Mouse (Mus musculus): ENCODE results near the gene C530008M17Rik. TPM values are rescaled to one million over a fixed set of nuclear protein-coding genes. Genes with fewer than 3 reads are reported as not detected.

The C530008M17Rik gene
- polyA plus RNA-seq, 1 experiment from 2014 or later = 15.8 TPM

DNA sequence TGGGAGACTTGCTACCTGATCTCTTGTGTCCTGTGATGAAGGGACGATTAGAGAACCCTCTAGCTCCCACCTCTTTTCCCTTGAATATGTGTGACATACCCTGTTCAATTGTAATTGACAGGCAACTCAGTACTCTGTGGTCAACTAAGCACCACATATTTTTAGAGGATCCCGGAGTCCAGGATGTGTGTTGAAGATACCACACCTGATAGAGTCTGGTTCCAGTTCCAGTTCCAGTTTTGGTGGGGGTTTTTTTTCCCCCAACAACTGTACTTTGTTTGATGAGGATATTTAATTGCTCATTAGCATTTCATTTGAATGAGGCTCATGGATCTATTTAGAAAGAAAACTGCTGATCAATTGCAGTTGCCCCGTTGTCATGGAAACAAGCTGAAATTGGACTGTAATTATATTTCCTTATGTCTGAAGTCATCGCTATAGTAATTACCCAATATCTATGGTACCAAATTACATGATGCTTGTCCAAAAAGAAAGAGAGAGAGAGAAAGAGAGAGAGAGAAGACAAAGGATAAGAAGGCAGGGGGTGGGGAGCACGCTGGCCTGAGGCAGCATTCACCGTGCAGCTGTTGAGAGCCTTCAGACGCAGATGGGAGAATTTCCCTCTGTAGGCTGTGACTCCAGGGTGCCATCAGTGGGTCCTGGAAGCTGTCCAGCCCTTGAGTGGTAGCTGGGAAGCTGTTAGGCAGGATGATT, 172.4 kb downstream of the C530008M17Rik start:
- ATAC-seq (ENCODE audit: insufficient read depth, low FRiP score, low read depth) = no peak
- Histone ChIP-seq H3K4me3 (replicated peaks) (no peak overlapping the region), H3K27me3 (replicated peaks) (no peaks in the 10 kb centered on the region), H3K36me3 (no peaks in the 10 kb centered on the region), H3K9ac (no peak overlapping the region), H3K27ac (no peak overlapping the region), H3K9me3 (no peaks in the 10 kb centered on the region), H3K4me1 (no peaks in the 10 kb centered on the region), H3K4me2 (no peak overlapping the region)
- WGBS = 85% methylated on average over 7 of the region's 7 CpGs

DNA sequence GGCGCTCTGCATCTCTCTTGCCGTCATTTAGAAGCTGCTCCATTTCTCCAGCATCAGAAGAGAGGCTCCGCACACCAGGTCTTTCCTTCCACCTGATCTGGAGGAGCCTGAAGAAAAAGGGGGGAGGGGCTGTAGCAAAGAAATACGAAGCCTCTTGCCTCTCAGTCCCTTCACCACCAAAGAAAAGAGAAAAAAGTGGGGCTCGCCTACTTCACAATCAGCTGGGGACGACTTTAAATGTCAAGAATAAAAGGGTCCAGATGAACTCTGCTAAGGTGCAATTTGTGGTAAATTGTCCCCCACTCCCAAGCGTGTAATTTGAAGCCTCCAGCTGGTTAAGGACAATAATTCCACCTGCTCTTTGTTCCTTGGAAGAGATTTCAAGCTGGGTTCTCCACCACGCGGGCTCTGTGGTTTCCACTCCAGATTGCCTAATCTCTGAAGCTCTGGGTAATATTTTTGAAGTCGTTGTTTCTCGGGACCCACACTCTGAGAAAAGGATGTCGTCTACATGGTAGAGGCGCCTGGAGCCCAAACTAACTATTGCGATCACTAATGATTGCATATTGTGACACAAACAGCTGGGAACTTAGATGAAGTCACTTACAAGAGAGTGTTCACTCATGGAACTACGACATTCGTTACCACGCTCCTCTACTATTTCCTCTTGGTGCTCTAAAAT, 176.4 kb downstream of the C530008M17Rik start:
- no peak for ATAC-seq (ENCODE audit: insufficient read depth, low FRiP score, low read depth)
- Histone ChIP-seq H3K27ac (no peak overlapping the region), H3K36me3 (no peaks in the 10 kb centered on the region), H3K4me2 (no peak overlapping the region), H3K9ac (no peak overlapping the region), H3K4me3 (replicated peaks) (no peak overlapping the region), H3K4me1 (no peaks in the 10 kb centered on the region), H3K9me3 (no peaks in the 10 kb centered on the region), H3K27me3 (replicated peaks) (no peaks in the 10 kb centered on the region)
- 81% methylated on average over 17 of the region's 17 CpGs for WGBS

DNA sequence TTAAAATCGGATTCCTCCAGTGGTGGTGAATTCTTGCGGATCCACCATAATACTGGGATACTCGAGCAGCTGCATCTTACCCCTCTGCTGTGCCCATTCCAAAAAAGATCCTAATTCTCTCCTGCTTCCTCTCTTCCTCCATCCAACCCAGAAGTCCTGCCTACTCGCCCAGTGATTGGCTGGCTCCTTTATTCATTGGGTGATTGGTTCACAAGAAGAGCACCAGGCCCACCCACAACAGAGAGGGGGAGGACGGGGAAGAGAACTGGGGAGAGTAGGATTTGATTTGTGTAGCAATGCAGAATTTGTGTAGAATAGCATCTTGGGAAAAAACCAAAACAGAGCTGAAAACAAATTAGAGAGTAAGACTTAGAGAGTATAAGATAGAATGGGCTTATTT, 180.7 kb downstream of the C530008M17Rik start:
- ATAC-seq (ENCODE audit: insufficient read depth, low FRiP score, low read depth) = no peak
- Histone ChIP-seq H3K4me1 (no peaks in the 10 kb centered on the region), H3K27me3 (replicated peaks) (no peaks in the 10 kb centered on the region), H3K9me3 (no peaks in the 10 kb centered on the region), H3K4me2 (no peak overlapping the region), H3K9ac (no peak overlapping the region), H3K4me3 (replicated peaks) (no peak overlapping the region), H3K27ac (no peak overlapping the region), H3K36me3 (no peaks in the 10 kb centered on the region)
- 65% methylated on average over 5 of the region's 5 CpGs for WGBS

DNA sequence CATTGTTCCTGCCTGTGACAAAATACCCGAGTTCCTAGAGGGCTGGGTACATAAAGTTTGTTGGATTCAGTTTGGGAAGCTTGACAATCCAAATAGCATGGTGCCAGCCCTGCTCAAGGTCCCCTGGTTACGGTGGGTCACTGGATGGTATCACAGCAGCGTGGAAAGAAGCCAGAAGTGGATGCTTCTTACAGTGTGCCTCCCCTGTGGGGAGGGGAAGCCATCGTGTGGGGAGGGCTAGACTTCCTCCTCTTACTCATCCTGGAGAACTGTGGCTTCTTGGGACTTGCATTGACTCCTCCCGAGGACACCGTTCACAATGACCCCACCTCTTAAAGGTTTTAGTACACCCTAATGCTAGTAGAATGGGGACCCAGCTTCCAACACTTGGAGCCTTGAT, 183.5 kb downstream of the C530008M17Rik start:
- Histone ChIP-seq H3K4me2 (no peak overlapping the region), H3K4me1 (no peaks in the 10 kb centered on the region), H3K9ac (no peak overlapping the region), H3K27me3 (replicated peaks) (no peaks in the 10 kb centered on the region), H3K27ac (no peak overlapping the region), H3K9me3 (no peaks in the 10 kb centered on the region), H3K4me3 (replicated peaks) (no peak overlapping the region), H3K36me3 (no peaks in the 10 kb centered on the region)
- ATAC-seq (ENCODE audit: insufficient read depth, low FRiP score, low read depth) = no peak
- WGBS = 87% methylated on average over 6 of the region's 6 CpGs

DNA sequence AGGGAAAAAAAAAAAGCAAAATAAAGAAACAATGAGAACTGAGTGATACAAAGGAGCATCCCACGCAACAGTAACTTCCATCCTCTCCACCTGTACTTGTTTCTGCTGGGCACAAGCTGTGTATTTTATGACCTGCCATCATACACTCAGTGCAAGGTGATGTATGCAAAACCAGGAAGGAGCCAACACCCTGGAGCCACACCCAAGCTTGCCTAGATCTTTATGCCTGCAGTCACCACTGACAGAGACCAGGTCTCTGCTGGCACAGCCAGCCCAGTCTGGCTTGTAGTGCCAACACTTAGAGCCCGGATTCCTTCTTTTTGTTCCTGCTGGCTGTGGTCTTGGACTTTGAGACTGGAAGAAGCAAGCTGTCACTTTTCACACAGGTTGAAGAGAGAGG, 185.5 kb downstream of the C530008M17Rik start:
- no peak overlapping the region for H3K4me2 ChIP-seq
- ATAC-seq (ENCODE audit: insufficient read depth, low FRiP score, low read depth) = no peak
- no peaks in the 10 kb centered on the region for H3K4me1 ChIP-seq
- no peak overlapping the region for H3K9ac ChIP-seq
- no peak overlapping the region for H3K4me3 ChIP-seq (replicated peaks)
- H3K27ac ChIP-seq = no peak overlapping the region
- H3K36me3 ChIP-seq = no peaks in the 10 kb centered on the region
- no peaks in the 10 kb centered on the region for H3K27me3 ChIP-seq (replicated peaks)
- WGBS = 88% methylated on average over 2 of the region's 2 CpGs
- H3K9me3 ChIP-seq = no peaks in the 10 kb centered on the region

DNA sequence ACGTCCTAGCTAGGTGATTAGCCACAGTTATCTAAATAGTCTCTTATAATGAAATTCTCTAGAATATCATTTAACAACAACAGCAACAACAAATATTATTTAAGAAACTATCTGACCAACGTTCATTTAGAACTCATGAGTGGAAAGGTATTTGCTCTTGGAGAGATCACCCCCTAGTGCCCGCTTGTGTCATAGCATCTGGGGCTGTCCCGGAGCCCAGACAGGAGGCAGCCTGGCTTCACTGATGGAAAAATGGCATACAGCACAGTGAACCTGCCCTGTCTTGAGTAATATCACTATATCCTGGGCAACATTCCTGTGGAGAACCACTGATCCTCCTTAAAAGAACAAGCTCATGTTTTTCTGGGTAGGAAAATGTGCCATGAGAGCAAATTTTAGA, 187.1 kb downstream of the C530008M17Rik start:
- Histone ChIP-seq H3K4me2 (no peak overlapping the region), H3K36me3 (no peaks in the 10 kb centered on the region), H3K9me3 (no peaks in the 10 kb centered on the region), H3K4me3 (replicated peaks) (no peak overlapping the region), H3K27ac (no peak overlapping the region), H3K27me3 (replicated peaks) (no peaks in the 10 kb centered on the region), H3K4me1 (no peaks in the 10 kb centered on the region), H3K9ac (no peak overlapping the region)
- WGBS = 10% methylated on average over 4 of the region's 4 CpGs
- 0 out of 2 replicates have a peak, but pooled peaks have one; percentile 42 for ATAC-seq (ENCODE audit: insufficient read depth, low FRiP score, low read depth)

DNA sequence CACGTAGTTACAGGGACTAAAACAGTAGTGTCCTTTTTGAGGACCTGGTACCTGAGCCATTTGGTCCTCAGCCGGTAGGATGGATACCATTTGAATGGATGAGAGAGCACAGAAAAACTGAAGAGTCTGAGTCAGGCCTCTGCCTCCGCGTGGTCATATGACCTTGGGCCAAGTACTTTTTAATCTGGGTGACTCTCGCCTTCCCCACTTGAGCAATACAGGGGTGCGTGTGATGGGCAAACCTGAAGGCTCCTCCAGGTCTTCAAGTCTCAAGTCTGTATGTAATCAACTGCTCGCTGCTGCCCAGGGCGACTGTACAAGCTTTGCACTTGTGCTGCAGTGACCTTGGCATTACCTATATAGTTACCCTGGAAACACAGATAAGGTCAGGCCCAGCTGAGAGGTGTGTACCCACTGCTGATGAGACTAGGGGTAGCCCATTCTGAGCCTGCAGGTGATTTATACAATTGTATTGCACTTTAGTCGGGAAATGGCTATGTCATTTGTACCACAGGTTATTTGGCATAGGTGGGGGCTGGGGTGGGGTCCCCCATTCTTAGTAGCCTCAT, 187.6 kb downstream of the C530008M17Rik start:
- H3K9me3 ChIP-seq = no peaks in the 10 kb centered on the region
- ATAC-seq (ENCODE audit: insufficient read depth, low FRiP score, low read depth) = peak; percentile 74
- no peak overlapping the region for H3K9ac ChIP-seq
- no peaks in the 10 kb centered on the region for H3K4me1 ChIP-seq
- H3K27ac ChIP-seq = no peak overlapping the region
- no peak overlapping the region for H3K4me2 ChIP-seq
- no peaks in the 10 kb centered on the region for H3K36me3 ChIP-seq
- 79% methylated on average over 9 of the region's 9 CpGs for WGBS
- H3K27me3 ChIP-seq (replicated peaks) = no peaks in the 10 kb centered on the region
- H3K4me3 ChIP-seq (replicated peaks) = no peak overlapping the region

DNA sequence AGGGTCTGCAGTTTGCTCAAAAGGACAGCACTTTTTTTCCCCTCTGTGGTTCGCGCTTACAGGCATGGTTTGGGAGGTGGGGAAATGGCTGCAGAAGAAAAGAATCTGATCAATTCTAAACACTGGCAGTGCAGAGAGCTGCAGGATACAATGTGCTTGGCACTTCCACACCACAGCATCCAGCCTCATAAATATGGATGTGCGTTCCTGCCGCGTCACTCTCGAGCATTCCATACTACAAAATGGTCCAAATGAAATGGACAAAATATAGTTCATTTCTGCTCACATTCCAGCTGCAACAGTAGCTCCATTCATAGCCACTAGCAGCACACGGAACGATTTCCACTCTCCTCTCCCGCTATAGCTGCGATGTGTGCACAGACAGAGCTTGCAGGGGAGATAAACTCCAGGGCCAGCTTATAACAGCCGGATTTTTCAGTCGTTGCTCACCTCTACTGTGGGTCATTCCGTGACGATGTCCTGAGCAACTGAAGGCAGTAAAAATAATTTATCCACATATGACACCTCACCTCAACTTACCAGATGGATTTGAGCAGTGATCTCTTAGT, 188.4 kb downstream of the C530008M17Rik start:
- WGBS = 59% methylated on average over 14 of the region's 14 CpGs
- no peaks in the 10 kb centered on the region for H3K36me3 ChIP-seq
- H3K27me3 ChIP-seq (replicated peaks) = no peaks in the 10 kb centered on the region
- no peak overlapping the region for H3K4me2 ChIP-seq
- H3K9ac ChIP-seq = no peak overlapping the region
- H3K9me3 ChIP-seq = no peaks in the 10 kb centered on the region
- H3K4me3 ChIP-seq (replicated peaks) = no peak overlapping the region
- H3K4me1 ChIP-seq = no peaks in the 10 kb centered on the region
- no peak overlapping the region for H3K27ac ChIP-seq
- no peak for ATAC-seq (ENCODE audit: insufficient read depth, low FRiP score, low read depth)

DNA sequence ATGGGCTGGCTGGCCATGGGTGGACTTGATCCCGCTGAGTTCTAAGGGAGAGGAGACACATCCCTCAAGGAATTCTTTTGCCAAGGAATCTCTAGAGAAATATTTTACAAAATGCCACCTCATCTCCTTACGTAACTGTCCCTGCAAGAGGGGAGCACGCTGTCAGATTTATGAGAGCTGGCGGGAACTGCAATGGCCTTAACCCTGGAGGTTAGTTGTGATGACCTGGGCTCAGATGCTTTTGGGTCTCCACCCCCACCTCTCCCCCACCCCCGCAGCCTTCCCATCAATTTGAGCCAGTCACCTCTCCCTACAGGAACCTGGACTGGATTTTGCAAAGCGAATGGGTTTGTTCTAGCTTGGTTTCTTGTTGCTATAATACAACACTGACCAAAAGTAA, 190.8 kb downstream of the C530008M17Rik start:
- 85% methylated on average over 6 of the region's 6 CpGs for WGBS
- Histone ChIP-seq H3K36me3 (no peaks in the 10 kb centered on the region), H3K4me3 (replicated peaks) (no peak overlapping the region), H3K27me3 (replicated peaks) (no peaks in the 10 kb centered on the region), H3K4me1 (no peaks in the 10 kb centered on the region), H3K4me2 (no peak overlapping the region), H3K9ac (no peak overlapping the region), H3K9me3 (no peaks in the 10 kb centered on the region), H3K27ac (no peak overlapping the region)
- ATAC-seq (ENCODE audit: insufficient read depth, low FRiP score, low read depth) = no peak

DNA sequence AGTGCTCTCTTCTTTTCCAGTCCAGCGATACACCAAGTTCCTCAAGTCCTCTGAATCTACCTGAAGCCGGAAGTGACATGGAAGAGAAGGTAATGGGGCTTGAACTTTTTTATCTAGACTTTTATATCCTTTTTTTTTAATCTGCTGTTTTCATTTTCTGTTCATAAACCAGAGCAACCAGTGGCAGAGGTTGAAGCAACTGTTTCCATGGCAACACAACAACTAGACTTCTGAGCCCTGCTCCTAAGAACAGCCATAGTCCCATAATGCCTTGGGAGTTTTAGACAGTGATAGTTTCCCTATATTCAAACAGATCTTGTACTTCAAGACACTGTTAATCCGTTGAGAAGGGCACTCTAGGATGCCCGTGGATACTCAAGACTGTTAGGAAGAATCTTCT, 195.0 kb downstream of the C530008M17Rik start:
- no peaks in the 10 kb centered on the region; the same call in 1 of the 2 replicates for H3K4me1 ChIP-seq
- H3K27ac ChIP-seq = no peak overlapping the region
- WGBS = 71% methylated on average over 4 of the region's 4 CpGs
- H3K27me3 ChIP-seq (replicated peaks) = peaks cover 7% of the 10 kb centered on the region; the same call in 1 of the 2 replicates
- no peaks in the 10 kb centered on the region for H3K9me3 ChIP-seq
- H3K9ac ChIP-seq = no peak overlapping the region
- no peak for ATAC-seq (ENCODE audit: insufficient read depth, low FRiP score, low read depth)
- no peak overlapping the region for H3K4me2 ChIP-seq
- no peaks in the 10 kb centered on the region for H3K36me3 ChIP-seq
- no peak overlapping the region for H3K4me3 ChIP-seq (replicated peaks)

DNA sequence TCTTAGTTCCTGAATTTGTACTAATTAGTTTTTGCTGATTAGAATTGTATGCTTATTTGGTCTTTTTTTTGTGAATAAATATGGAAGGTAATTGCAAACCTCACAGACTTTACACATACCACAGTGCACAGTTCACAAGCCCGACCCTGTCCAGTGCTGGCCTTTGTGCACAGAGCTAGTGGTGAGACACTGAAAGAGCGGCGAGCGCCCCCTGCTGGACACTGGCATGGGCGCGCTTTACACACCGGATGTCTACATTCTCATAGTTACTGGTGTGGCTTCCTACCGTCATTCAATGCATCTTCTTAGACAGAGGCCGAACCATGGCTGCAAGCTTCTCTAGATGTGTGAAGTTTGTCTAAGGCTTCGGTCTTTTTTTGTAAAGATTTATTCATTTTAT, 197.2 kb downstream of the C530008M17Rik start:
- peaks cover 13% of the 10 kb centered on the region; the same call in 1 of the 2 replicates for H3K4me1 ChIP-seq
- no peak overlapping the region for H3K9ac ChIP-seq
- H3K27me3 ChIP-seq (replicated peaks) = peaks cover 26% of the 10 kb centered on the region; the same call in 1 of the 2 replicates
- H3K36me3 ChIP-seq = no peaks in the 10 kb centered on the region
- no peak overlapping the region for H3K4me2 ChIP-seq
- H3K4me3 ChIP-seq (replicated peaks) = no peak overlapping the region
- H3K27ac ChIP-seq = no peak overlapping the region
- ATAC-seq (ENCODE audit: insufficient read depth, low FRiP score, low read depth) = peak; percentile 84
- no peaks in the 10 kb centered on the region for H3K9me3 ChIP-seq
- WGBS = 16% methylated on average over 10 of the region's 10 CpGs

All from stomach, embryonic 15.5 days (tissue).